ENCODE assay signal across 8 mouse cellular contexts in the genomic region with DNA sequence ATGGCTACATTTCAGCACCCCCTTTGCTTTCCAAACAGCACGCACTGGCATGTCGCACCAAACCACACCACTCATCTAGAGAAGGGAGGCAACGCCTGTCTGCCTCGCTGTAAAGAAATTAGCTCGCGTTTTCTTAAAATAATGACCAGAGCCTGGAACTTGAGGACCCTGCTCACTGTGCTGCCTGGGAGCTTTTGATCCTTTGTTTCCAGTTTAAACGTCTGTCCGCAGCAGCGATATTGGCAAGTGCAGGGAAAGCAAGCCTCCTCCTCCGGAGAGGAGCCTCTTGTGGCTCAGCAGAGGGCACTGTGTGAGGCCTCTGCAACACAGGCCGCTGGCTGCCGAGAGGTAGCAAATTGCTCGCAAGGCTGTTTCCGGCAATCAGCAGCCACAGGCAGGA.
A peak's percentile ranks its signal among the peaks of the same experiment; 100 is the strongest.
DNase-seq lines count a peak whose midpoint lies in the region; ATAC-seq and TF ChIP-seq lines count a peak whose summit lies in the region.

No protein-coding gene starts in this region.

- no peaks in the 10 kb centered on the region for H3K36me3 ChIP-seq in forebrain, embryonic 12.5 days (replicated peaks)
- no peaks in the 10 kb centered on the region for H3K36me3 ChIP-seq in kidney, embryonic 14.5 days (ENCODE audit: control insufficient read depth, insufficient read depth, low read length)

- under 1% methylated on average over 14 of the region's 14 CpGs for WGBS in forebrain, embryonic 12.5 days
- 2% methylated on average over 14 of the region's 14 CpGs for WGBS in kidney, embryonic 14.5 days

- peak; percentile 88 for DNase-seq in brain, embryonic 14.5 days (ENCODE audit: low read depth)
- DNase-seq in lung, postnatal 10 days = peak; percentile 13
- no peak for DNase-seq in cerebellum, adult 11 months
- DNase-seq in urinary bladder, adult 2 months (ENCODE audit: low spot score) = no peak
- no peak for DNase-seq in layer of hippocampus, adult 8-10 months (ENCODE audit: low spot score in 2 of 2)

- H3K27me3 ChIP-seq in forebrain, embryonic 12.5 days = peaks cover 79% of the 10 kb centered on the region
- H3K27me3 ChIP-seq in kidney, embryonic 14.5 days (ENCODE audit: control insufficient read depth, insufficient read depth, low read length) = peaks cover 25% of the 10 kb centered on the region

- H3K27ac ChIP-seq in forebrain, embryonic 12.5 days = no peak overlapping the region
- H3K27ac ChIP-seq in kidney, embryonic 14.5 days (ENCODE audit: low read depth, low read length) = no peak overlapping the region

- peak; percentile 48; the same call in 1 of the 2 replicates for TF ChIP-seq CTCF in brain, embryonic 14.5 days (IDR thresholded peaks at IDR 0.05; ENCODE audit: borderline replicate concordance, extremely low read depth, insufficient read depth, insufficient read length)

- no peak for TF ChIP-seq POLR2A in brain, embryonic 14.5 days (IDR thresholded peaks at IDR 0.05; ENCODE audit: borderline replicate concordance, extremely low read depth, insufficient read depth, insufficient read length, poor library complexity, severe bottlenecking)

- 0 out of 2 replicates have a peak overlapping the region, but pooled peaks have one; percentile 21 for H3K4me2 ChIP-seq in forebrain, embryonic 12.5 days
- peak overlapping the region; percentile 6; the same call in 1 of the 2 replicates for H3K4me2 ChIP-seq in kidney, embryonic 14.5 days (replicated peaks; ENCODE audit: low read depth, low read length)

- no peak overlapping the region for H3K9ac ChIP-seq in forebrain, embryonic 12.5 days
- H3K9ac ChIP-seq in kidney, embryonic 14.5 days (ENCODE audit: low read depth, low read length) = no peak overlapping the region

- ATAC-seq in forebrain, embryonic 12.5 days (ENCODE audit: low FRiP score) = 0 out of 2 replicates have a peak, but pooled peaks have one; percentile 27
- peak; percentile 75; the same call in 1 of the 2 replicates for ATAC-seq in kidney, embryonic 14.5 days (ENCODE audit: low FRiP score, low TSS enrichment)
- ATAC-seq in megakaryocyte-erythroid progenitor cell, adult 5-6 weeks (replicated peaks; ENCODE audit: low FRiP score, low TSS enrichment, poor library complexity, severe bottlenecking) = no peak

- H3K4me1 ChIP-seq in forebrain, embryonic 12.5 days = peaks cover 46% of the 10 kb centered on the region
- H3K4me1 ChIP-seq in kidney, embryonic 14.5 days (ENCODE audit: control insufficient read depth, insufficient read depth, low read length) = no peaks in the 10 kb centered on the region; the same call in 1 of the 2 replicates

- no peaks in the 10 kb centered on the region for H3K9me3 ChIP-seq in forebrain, embryonic 12.5 days
- no peaks in the 10 kb centered on the region for H3K9me3 ChIP-seq in kidney, embryonic 14.5 days (ENCODE audit: control insufficient read depth, low read length)

- H3K4me3 ChIP-seq in forebrain, embryonic 12.5 days (replicated peaks) = no peak overlapping the region
- H3K4me3 ChIP-seq in kidney, embryonic 14.5 days (ENCODE audit: low read length) = no peak overlapping the region

Comparison
In these comparisons a context has a peak if more than half of its experiments do, and no peak if none do; other contexts are left out.
1. DNase-seq: peak in brain, embryonic 14.5 days (single experiment) and lung, postnatal 10 days (single experiment); none in cerebellum, adult 11 months (single experiment), urinary bladder, adult 2 months (single experiment) and layer of hippocampus, adult 8-10 months (0 of 2).